Mouse (Mus musculus): ENCODE results near the gene Maob. TPM values are rescaled to one million over a fixed set of nuclear protein-coding genes. Genes with fewer than 3 reads are reported as not detected.

The Maob gene
- 10 to 100 TPM; 23.4 to 29.4 TPM for total RNA-seq (2021)

GRCm38 (mm10) chrX:16817261-16817769, at the start of gene Maob:
TSS of gene Maob (minus strand) at chrX:16817366.
- peak; percentile 9 for DNase-seq (ENCODE audit: low spot score)
- intact Hi-C loops (cut with DNase I), result no loop called here

GRCm38 (mm10) chrX:16860244-16860643, 43.1 kb upstream of the Maob start:
- no peak for DNase-seq (ENCODE audit: low spot score)
- intact Hi-C loops (cut with DNase I), result loop anchor here (2.0 to 5.0 kb wide), 2 partner anchors 93 to 409 kb away; no protein-coding TSS in a partner anchor

GRCm38 (mm10) chrX:16846034-16846433, 28.9 kb upstream of the Maob start:
- intact Hi-C loops (cut with DNase I), result no loop called here

GRCm38 (mm10) chrX:16841443-16841842, 24.3 kb upstream of the Maob start:
- intact Hi-C loops (cut with DNase I), result no loop called here
- no peak for DNase-seq (ENCODE audit: low spot score)

More at GRCm38 (mm10) chrX:16846034-16846433, 28.9 kb upstream of the Maob start:
- no peak for DNase-seq (ENCODE audit: low spot score)

GRCm38 (mm10) chrX:16837293-16837692, 20.1 kb upstream of the Maob start:
- intact Hi-C loops (cut with DNase I), result no loop called here
- no peak for DNase-seq (ENCODE audit: low spot score)

GRCm38 (mm10) chrX:16836488-16837082, 19.4 kb upstream of the Maob start:
- intact Hi-C loops (cut with DNase I), result no loop called here
- no peak for DNase-seq (ENCODE audit: low spot score)

- intact Hi-C loops (cut with DNase I), result no loop called here
- DNase-seq (ENCODE audit: low spot score), result no peak
These were observed 8.9 kb upstream of the Maob start for GRCm38 (mm10) chrX:16826028-16826427.

- intact Hi-C loops (cut with DNase I), result no loop called here
- no peak for DNase-seq (ENCODE audit: low spot score)
These were observed 1.2 kb downstream of the Maob start for GRCm38 (mm10) chrX:16815965-16816364.

GRCm38 (mm10) chrX:16812080-16812479, 5.1 kb downstream of the Maob start:
- no peak for DNase-seq (ENCODE audit: low spot score)
- intact Hi-C loops (cut with DNase I), result no loop called here

- intact Hi-C loops (cut with DNase I), result loop anchor here (5.0 kb wide), 1 partner anchor 95 kb away; no protein-coding TSS in a partner anchor
- no peak for DNase-seq (ENCODE audit: low spot score)
These were observed 49.7 kb downstream of the Maob start for GRCm38 (mm10) chrX:16767453-16767852.

GRCm38 (mm10) chrX:16766156-16766555, 51.0 kb downstream of the Maob start:
- intact Hi-C loops (cut with DNase I), result loop anchor here (5.0 kb wide), 1 partner anchor 96 kb away; no protein-coding TSS in a partner anchor
- DNase-seq (ENCODE audit: low spot score), result no peak

- no peak for DNase-seq (ENCODE audit: low spot score)
These were observed 55.7 kb downstream of the Maob start for GRCm38 (mm10) chrX:16761430-16761829.

GRCm38 (mm10) chrX:16754761-16755160, 62.4 kb downstream of the Maob start:
- intact Hi-C loops (cut with DNase I), result loop anchor here (5.0 kb wide), 1 partner anchor 362 kb away; no protein-coding TSS in a partner anchor
- no peak for DNase-seq (ENCODE audit: low spot score)

More at GRCm38 (mm10) chrX:16761430-16761829, 55.7 kb downstream of the Maob start:
- intact Hi-C loops (cut with DNase I), result no loop called here

GRCm38 (mm10) chrX:16748932-16749331, 68.2 kb downstream of the Maob start:
- intact Hi-C loops (cut with DNase I), result no loop called here
- no peak for DNase-seq (ENCODE audit: low spot score)

- intact Hi-C loops (cut with DNase I), result no loop called here
- no peak for DNase-seq (ENCODE audit: low spot score)
These were observed 103.1 kb downstream of the Maob start for GRCm38 (mm10) chrX:16714033-16714432.

- DNase-seq (ENCODE audit: low spot score), result no peak
- intact Hi-C loops (cut with DNase I), result no loop called here
These were observed 111.1 kb downstream of the Maob start for GRCm38 (mm10) chrX:16706094-16706493.

Other genes with a start within 250 kb of the Maob start
- 1 to 10 TPM; 2.6 to 2.9 TPM for gene Maoa, start 197.7 kb downstream of the Maob start, total RNA-seq (2021)
- under 1 TPM in 1 of 2 experiments, not detected in 1; 0.17 TPM for gene Ndp, start 94.4 kb upstream of the Maob start, total RNA-seq (2021)

Measured in heart, postnatal 25 days (tissue).